Mouse (Mus musculus) CH12.LX (cell line): ENCODE measurements around the gene Gm49396.

Source experiments
- CTCF ChIP-seq, 2 experiments: IDR thresholded peaks in 1 of 2; conservative IDR thresholded peaks in 1 of 2; 2 replicates each; pipeline ENCODE4 v1.5.1; 2011 to 2012; ENCODE audit warnings: low read depth in 2 of 2, low read length in 2 of 2, improper control_type of control experiment in 1 of 2, inconsistent platforms in 1 of 2, mild to moderate bottlenecking in 1 of 2, moderate library complexity in 1 of 2
- MAZ ChIP-seq: IDR thresholded peaks from 2 replicates; pipeline ENCODE4 v1.6.1; 2012; ENCODE audit warnings: low read depth, mild to moderate bottlenecking, inconsistent platforms, low read length, improper control_type of control experiment, moderate library complexity
- RCOR1 ChIP-seq: conservative IDR thresholded peaks from 2 replicates; pipeline ENCODE4 v1.6.1; 2012; ENCODE audit warnings: low read depth, mild to moderate bottlenecking, inconsistent platforms, low read length, improper control_type of control experiment

GRCm38 (mm10) chr7:30520396-30520795 lies 42.7 kb upstream of the Gm49396 start:
- TF ChIP-seq RCOR1 (no peak), CTCF (conservative IDR thresholded peaks at IDR 0.05 in 1 of 2, IDR thresholded peaks at IDR 0.05 in 1 of 2; ENCODE audit: low read depth in 2 of 2, low read length in 2 of 2) (no peak), MAZ (no peak)
